Mouse (Mus musculus) monocyte, adult 2 months (primary cell): ENCODE results near the gene Fhit.

ENCODE experiments used
- DNase-seq, 2 experiments: peaks; one replicate each; pipeline ENCODE4 v3.0.0; 2022; ENCODE audit warnings: low spot score in 2 of 2, low read depth in 1 of 2

Gene Fhit

GRCm38 (mm10) chr14:10711841-10712521 lies 449.9 kb downstream of the Fhit start:
- DNase-seq = no peak

- DNase-seq = no peak
Measured at GRCm38 (mm10) chr14:10710796-10711311, 451.0 kb downstream of the Fhit start.

- DNase-seq = no peak
Measured at GRCm38 (mm10) chr14:10701707-10702106, 460.1 kb downstream of the Fhit start.

GRCm38 (mm10) chr14:10680041-10680440 lies 481.8 kb downstream of the Fhit start:
- no peak for DNase-seq

- DNase-seq = no peak
Measured at GRCm38 (mm10) chr14:10679638-10680037, 482.2 kb downstream of the Fhit start.

GRCm38 (mm10) chr14:10677627-10678026 lies 484.2 kb downstream of the Fhit start:
- no peak for DNase-seq

GRCm38 (mm10) chr14:10660247-10660646 lies 501.6 kb downstream of the Fhit start:
- no peak for DNase-seq

- DNase-seq = no peak
Measured at GRCm38 (mm10) chr14:10659326-10659725, 502.5 kb downstream of the Fhit start.

GRCm38 (mm10) chr14:10658219-10658618 lies 503.6 kb downstream of the Fhit start:
- no peak for DNase-seq

GRCm38 (mm10) chr14:10657364-10657763 lies 504.5 kb downstream of the Fhit start:
- DNase-seq = no peak

GRCm38 (mm10) chr14:10655842-10656241 lies 506.0 kb downstream of the Fhit start:
- DNase-seq = no peak

GRCm38 (mm10) chr14:10647832-10648231 lies 514.0 kb downstream of the Fhit start:
- DNase-seq = no peak

- no peak for DNase-seq
Measured at GRCm38 (mm10) chr14:10631783-10632182, 530.1 kb downstream of the Fhit start.

- DNase-seq = no peak
Measured at GRCm38 (mm10) chr14:10630831-10631360, 530.9 kb downstream of the Fhit start.

GRCm38 (mm10) chr14:10593467-10593866 lies 568.4 kb downstream of the Fhit start:
- DNase-seq = no peak

GRCm38 (mm10) chr14:10568937-10569552 lies 592.8 kb downstream of the Fhit start:
- no peak for DNase-seq

GRCm38 (mm10) chr14:10567771-10568170 lies 594.1 kb downstream of the Fhit start:
- DNase-seq = no peak

- DNase-seq = no peak
Measured at GRCm38 (mm10) chr14:10554755-10555154, 607.1 kb downstream of the Fhit start.

GRCm38 (mm10) chr14:10548632-10549031 lies 613.2 kb downstream of the Fhit start:
- no peak for DNase-seq

GRCm38 (mm10) chr14:10545916-10546315 lies 615.9 kb downstream of the Fhit start:
- DNase-seq = no peak

GRCm38 (mm10) chr14:10534862-10535261 lies 627.0 kb downstream of the Fhit start:
- no peak for DNase-seq

GRCm38 (mm10) chr14:10531748-10532500 lies 629.9 kb downstream of the Fhit start:
- DNase-seq = no peak
